Mouse (Mus musculus): Measurements from ENCODE around the gene Unk. TPM values are rescaled to one million over a fixed set of nuclear protein-coding genes. Genes with fewer than 3 reads are reported as not detected.
"Not testable (repeated sequence)": the region's sequence is repeated elsewhere in the genome, so short reads cannot be mapped to it uniquely, and the experiment has no call there.

The Unk gene
- polyA plus RNA-seq, 1 experiment: 48.1 TPM

GRCm38 (mm10) chr11:116011529-116012261 lies 18.4 kb upstream of the Unk start:
- DNase-seq: no peak
- Histone ChIP-seq H3K27ac (ENCODE audit: insufficient read depth, low read length) (no peak overlapping the region), H3K4me1 (ENCODE audit: control insufficient read depth, insufficient read depth, low read length) (peaks cover 37% of the 10 kb centered on the region), H3K4me3 (replicated peaks; ENCODE audit: insufficient read depth, low read depth, low read length) (no peak overlapping the region), H3K27me3 (ENCODE audit: control insufficient read depth, insufficient read depth, low read length) (no peaks in the 10 kb centered on the region)
- WGBS: 80% methylated on average over 14 of the region's 14 CpGs
- TF ChIP-seq CTCF (IDR thresholded peaks at IDR 0.05; ENCODE audit: borderline replicate concordance, insufficient read depth, low read depth, low read length) (no peak), POLR2A (IDR thresholded peaks at IDR 0.05; ENCODE audit: borderline replicate concordance, insufficient read depth, low read length) (no peak)

GRCm38 (mm10) chr11:116012262-116012947 lies 17.7 kb upstream of the Unk start, which contains the start of gene Galk1:
Gene Galk1, minus strand, starts transcription at chr11:116012719.
- Histone ChIP-seq H3K27ac (ENCODE audit: insufficient read depth, low read length) (no peak within 1 kb of the TSS), H3K27me3 (ENCODE audit: control insufficient read depth, insufficient read depth, low read length) (no peaks in the 10 kb centered on the region), H3K4me3 (replicated peaks; ENCODE audit: insufficient read depth, low read depth, low read length) (peak within 1 kb of the TSS; percentile 33), H3K4me1 (ENCODE audit: control insufficient read depth, insufficient read depth, low read length) (peaks cover 37% of the 10 kb centered on the region)
- TF ChIP-seq CTCF (IDR thresholded peaks at IDR 0.05; ENCODE audit: borderline replicate concordance, insufficient read depth, low read depth, low read length) (no peak), POLR2A (IDR thresholded peaks at IDR 0.05; ENCODE audit: borderline replicate concordance, insufficient read depth, low read length) (no peak)
- peak; percentile 72 to 73 for DNase-seq
- 9% methylated on average over 55 of the region's 55 CpGs for WGBS

- H3K4me3 ChIP-seq (replicated peaks; ENCODE audit: insufficient read depth, low read depth, low read length): no peak overlapping the region
- H3K4me1 ChIP-seq (ENCODE audit: control insufficient read depth, insufficient read depth, low read length): peaks cover 21% of the 10 kb centered on the region
- no peak for DNase-seq
- TF ChIP-seq POLR2A (IDR thresholded peaks at IDR 0.05; ENCODE audit: borderline replicate concordance, insufficient read depth, low read length): no peak
- TF ChIP-seq CTCF (IDR thresholded peaks at IDR 0.05; ENCODE audit: borderline replicate concordance, insufficient read depth, low read depth, low read length): no peak
- WGBS: 63% methylated on average over 8 of the region's 8 CpGs
- H3K27me3 ChIP-seq (ENCODE audit: control insufficient read depth, insufficient read depth, low read length): no peaks in the 10 kb centered on the region
- no peak overlapping the region for H3K27ac ChIP-seq (ENCODE audit: insufficient read depth, low read length)
These were observed 15.3 kb upstream of the Unk start for GRCm38 (mm10) chr11:116014821-116015220.

GRCm38 (mm10) chr11:116018106-116018505 lies 12.0 kb upstream of the Unk start:
- TF ChIP-seq CTCF (IDR thresholded peaks at IDR 0.05; ENCODE audit: borderline replicate concordance, insufficient read depth, low read depth, low read length) (peak; percentile 82), POLR2A (IDR thresholded peaks at IDR 0.05; ENCODE audit: borderline replicate concordance, insufficient read depth, low read length) (no peak)
- WGBS: 32% methylated on average over 6 of the region's 6 CpGs
- peaks cover 12% of the 10 kb centered on the region for H3K4me1 ChIP-seq (ENCODE audit: control insufficient read depth, insufficient read depth, low read length)
- no peaks in the 10 kb centered on the region for H3K27me3 ChIP-seq (ENCODE audit: control insufficient read depth, insufficient read depth, low read length)
- no peak overlapping the region for H3K27ac ChIP-seq (ENCODE audit: insufficient read depth, low read length)
- no peak overlapping the region for H3K4me3 ChIP-seq (replicated peaks; ENCODE audit: insufficient read depth, low read depth, low read length)
- DNase-seq: peak; percentile 68 to 73

- H3K4me1 ChIP-seq (ENCODE audit: control insufficient read depth, insufficient read depth, low read length): peaks cover 12% of the 10 kb centered on the region
- not testable (repeated sequence) for H3K27me3 ChIP-seq (ENCODE audit: control insufficient read depth, insufficient read depth, low read length); DNase-seq; H3K4me3 ChIP-seq (replicated peaks; ENCODE audit: insufficient read depth, low read depth, low read length); H3K27ac ChIP-seq (ENCODE audit: insufficient read depth, low read length)
- WGBS: 95% methylated on average over 4 of the region's 4 CpGs
These were observed 11.3 kb upstream of the Unk start for GRCm38 (mm10) chr11:116018867-116019266.

GRCm38 (mm10) chr11:116019360-116019791 lies 10.7 kb upstream of the Unk start:
- WGBS: 67% methylated on average over 1 of the region's 1 CpGs
- Histone ChIP-seq H3K4me3 (replicated peaks; ENCODE audit: insufficient read depth, low read depth, low read length) (no peak overlapping the region), H3K27ac (ENCODE audit: insufficient read depth, low read length) (no peak overlapping the region), H3K4me1 (ENCODE audit: control insufficient read depth, insufficient read depth, low read length) (peaks cover 12% of the 10 kb centered on the region), H3K27me3 (ENCODE audit: control insufficient read depth, insufficient read depth, low read length) (no peaks in the 10 kb centered on the region)
- DNase-seq: no peak
- TF ChIP-seq CTCF (IDR thresholded peaks at IDR 0.05; ENCODE audit: borderline replicate concordance, insufficient read depth, low read depth, low read length): no peak
- TF ChIP-seq POLR2A (IDR thresholded peaks at IDR 0.05; ENCODE audit: borderline replicate concordance, insufficient read depth, low read length): no peak

- Histone ChIP-seq H3K4me3 (replicated peaks; ENCODE audit: insufficient read depth, low read depth, low read length) (no peak overlapping the region), H3K27ac (ENCODE audit: insufficient read depth, low read length) (no peak overlapping the region), H3K27me3 (ENCODE audit: control insufficient read depth, insufficient read depth, low read length) (no peaks in the 10 kb centered on the region), H3K4me1 (ENCODE audit: control insufficient read depth, insufficient read depth, low read length) (peaks cover 12% of the 10 kb centered on the region)
- 45% methylated on average over 2 of the region's 2 CpGs for WGBS
- DNase-seq: no peak
- TF ChIP-seq POLR2A (IDR thresholded peaks at IDR 0.05; ENCODE audit: borderline replicate concordance, insufficient read depth, low read length) (no peak), CTCF (IDR thresholded peaks at IDR 0.05; ENCODE audit: borderline replicate concordance, insufficient read depth, low read depth, low read length) (no peak)
These were observed 10.1 kb upstream of the Unk start for GRCm38 (mm10) chr11:116019976-116020411.

GRCm38 (mm10) chr11:116020519-116020922 lies 9.6 kb upstream of the Unk start:
- Histone ChIP-seq H3K27ac (ENCODE audit: insufficient read depth, low read length) (no peak overlapping the region), H3K4me3 (replicated peaks; ENCODE audit: insufficient read depth, low read depth, low read length) (no peak overlapping the region), H3K27me3 (ENCODE audit: control insufficient read depth, insufficient read depth, low read length) (no peaks in the 10 kb centered on the region), H3K4me1 (ENCODE audit: control insufficient read depth, insufficient read depth, low read length) (peaks cover 9% of the 10 kb centered on the region)
- TF ChIP-seq CTCF (IDR thresholded peaks at IDR 0.05; ENCODE audit: borderline replicate concordance, insufficient read depth, low read depth, low read length) (peak; percentile 32), POLR2A (IDR thresholded peaks at IDR 0.05; ENCODE audit: borderline replicate concordance, insufficient read depth, low read length) (no peak)
- 6% methylated on average over 1 of the region's 1 CpGs for WGBS
- DNase-seq: no peak

Data from cerebellum, adult 2 months (tissue).